Mouse (Mus musculus) cerebellum, adult 2 months (tissue): ENCODE results near the gene Tmem239. TPM values are rescaled to one million over a fixed set of nuclear protein-coding genes. Genes with fewer than 3 reads are reported as not detected.

Experiments used
- DNase-seq, 2 experiments: peaks; one replicate each; pipeline ENCODE4 v3.0.0; 2021
- H3K27ac ChIP-seq: fragments of 200-500 bp; 2 replicates; pipeline ENCODE4 v1.5.1; 2012; ENCODE audit warnings: low read length, control low read depth, inconsistent platforms; ENCODE audit not compliant: insufficient read depth
- H3K27me3 ChIP-seq: fragments of 200-500 bp; 2 replicates; pipeline ENCODE4 v1.6.1; 2012; ENCODE audit warnings: inconsistent platforms, mild to moderate bottlenecking, low read length, moderate library complexity; ENCODE audit not compliant: control insufficient read depth, insufficient read depth
- H3K4me1 ChIP-seq: fragments of 200-500 bp; 2 replicates; pipeline ENCODE4 v1.6.1; 2011; ENCODE audit warnings: low read length; ENCODE audit not compliant: control insufficient read depth, insufficient read depth
- H3K4me3 ChIP-seq: fragments of 200-500 bp; replicated peaks from 2 replicates; pipeline ENCODE3; 2011; ENCODE audit warnings: mild to moderate bottlenecking, low read depth, low read length, control low read depth; ENCODE audit not compliant: insufficient read depth
- CTCF ChIP-seq: fragments of 200-500 bp; IDR thresholded peaks from 2 replicates; pipeline ENCODE4 v1.5.1; 2011; ENCODE audit warnings: low read depth, mild to moderate bottlenecking, control low read depth, low read length, moderate library complexity, borderline replicate concordance; ENCODE audit not compliant: insufficient read depth
- POLR2A ChIP-seq: fragments of 200-500 bp; IDR thresholded peaks from 2 replicates; pipeline ENCODE4 v1.6.1; 2011; ENCODE audit warnings: low read length, control low read depth, borderline replicate concordance; ENCODE audit not compliant: insufficient read depth
- WGBS: fragments of 180-500 bp; shearing (Covaris S2); methylation state at CpG from one replicate; pipeline ENCODE4 v1.1.7; 2018; 5-methylcytosine and 5-hydroxymethylcytosine counted together
- polyA plus RNA-seq: library from polyadenylated mRNA; depleted of rRNA; stranded (reverse); fragments of >200 nt; gene quantifications from 2 replicates; pipeline ENCODE4 v1.2.3, GENCODE M21; 2012

Tmem239 gene
- polyA plus RNA-seq, 1 experiment: not detected

- no peak for TF ChIP-seq POLR2A
- TF ChIP-seq CTCF: no peak
- Histone ChIP-seq H3K4me3 (no peak overlapping the region), H3K27me3 (no peaks in the 10 kb centered on the region), H3K4me1 (peaks cover 3% of the 10 kb centered on the region; the same call in 1 of the 2 replicates), H3K27ac (no peak overlapping the region)
- DNase-seq: peak in 1 of 2 experiments; percentile 17
- 93% methylated on average over 26 of the region's 26 CpGs for WGBS
Observed at GRCm38 (mm10) chr2:130421781-130422620, 15.7 kb downstream of the Tmem239 start.

DNA sequence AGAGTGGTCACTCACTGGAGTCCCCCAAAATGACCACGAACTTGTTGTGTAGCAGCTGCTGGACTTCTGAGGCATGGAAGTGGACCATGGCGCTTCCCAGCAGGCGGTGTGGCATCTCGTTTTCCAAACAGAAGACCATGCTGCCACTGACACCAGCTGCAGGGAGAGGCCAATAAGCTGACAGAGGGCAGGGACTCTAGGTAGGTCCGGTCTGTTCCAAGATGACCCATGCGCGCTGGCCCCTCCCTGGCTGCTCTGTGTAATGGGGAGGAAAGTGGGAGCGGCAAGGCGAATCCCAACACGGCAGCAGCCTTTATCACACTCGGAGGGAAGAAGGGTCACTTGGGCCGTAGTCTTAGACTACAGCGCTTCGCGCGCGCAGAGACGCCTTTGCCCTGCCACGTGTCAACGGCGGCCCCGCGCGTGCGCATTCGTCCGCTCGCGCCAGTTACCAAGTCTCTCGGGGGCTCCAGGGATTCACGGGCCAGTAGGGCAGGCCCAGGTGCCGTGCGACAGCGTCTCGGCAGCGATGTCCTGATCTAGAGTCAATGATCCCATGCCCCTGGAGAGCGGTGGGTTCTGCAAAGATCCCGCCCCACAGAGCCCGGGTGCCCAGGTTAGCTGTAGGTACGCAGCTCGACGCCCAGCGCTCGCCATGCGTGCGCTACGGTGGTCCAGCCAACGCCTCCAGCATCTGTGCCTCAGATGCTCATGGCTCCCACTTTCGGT is 17.3 kb downstream of the Tmem239 start:
- TF ChIP-seq CTCF (no peak), POLR2A (no peak)
- H3K4me1 ChIP-seq: peaks cover 3% of the 10 kb centered on the region; the same call in 1 of the 2 replicates
- no peaks in the 10 kb centered on the region for H3K27me3 ChIP-seq
- WGBS: 10% methylated on average over 49 of the region's 49 CpGs
- H3K4me3 ChIP-seq: peak overlapping the region; percentile 78
- peak in 1 of 2 experiments; percentile 82 for DNase-seq
- H3K27ac ChIP-seq: peak overlapping the region; percentile 76

- Histone ChIP-seq H3K27me3 (no peaks in the 10 kb centered on the region), H3K4me1 (peaks cover 3% of the 10 kb centered on the region; the same call in 1 of the 2 replicates), H3K4me3 (peak within 1 kb of the TSS; percentile 78), H3K27ac (peak within 1 kb of the TSS; percentile 76)
- DNase-seq: peak; percentile 94 to 95
- peak; percentile 85 for TF ChIP-seq POLR2A
- TF ChIP-seq CTCF: peak; percentile 61
- WGBS: under 1% methylated on average over 58 of the region's 58 CpGs
Observed at GRCm38 (mm10) chr2:130424126-130424853, 18.0 kb downstream of the Tmem239 start, which contains the start of the genes Vps16 and Pced1a. Vps16 (plus strand) TSS chr2:130424339. Pced1a (minus strand) TSS chr2:130424701.

GRCm38 (mm10) chr2:130425112-130425511 is 18.8 kb downstream of the Tmem239 start:
- WGBS: 12% methylated on average over 5 of the region's 5 CpGs
- DNase-seq: peak in 1 of 2 experiments; percentile 31
- Histone ChIP-seq H3K4me1 (peaks cover 3% of the 10 kb centered on the region; the same call in 1 of the 2 replicates), H3K4me3 (peak overlapping the region; percentile 78), H3K27ac (no peak overlapping the region), H3K27me3 (no peaks in the 10 kb centered on the region)
- no peak for TF ChIP-seq CTCF
- TF ChIP-seq POLR2A: no peak

- TF ChIP-seq CTCF (no peak), POLR2A (no peak)
- WGBS: 42% methylated on average over 2 of the region's 2 CpGs
Observed at GRCm38 (mm10) chr2:130429851-130430250, 23.6 kb downstream of the Tmem239 start.

GRCm38 (mm10) chr2:130430484-130430883 is 24.2 kb downstream of the Tmem239 start:
- DNase-seq: no peak
- Histone ChIP-seq H3K4me1 (no peaks in the 10 kb centered on the region), H3K27ac (no peak overlapping the region), H3K4me3 (no peak overlapping the region), H3K27me3 (no peaks in the 10 kb centered on the region)
- WGBS: 73% methylated on average over 3 of the region's 3 CpGs
- TF ChIP-seq POLR2A: no peak
- TF ChIP-seq CTCF: no peak

More at GRCm38 (mm10) chr2:130429851-130430250, 23.6 kb downstream of the Tmem239 start:
- Histone ChIP-seq H3K27me3 (no peaks in the 10 kb centered on the region), H3K4me1 (no peaks in the 10 kb centered on the region), H3K4me3 (no peak overlapping the region), H3K27ac (no peak overlapping the region)
- DNase-seq: no peak

GRCm38 (mm10) chr2:130432157-130432556 is 25.9 kb downstream of the Tmem239 start:
- Histone ChIP-seq H3K4me1 (no peaks in the 10 kb centered on the region), H3K4me3 (no peak overlapping the region), H3K27ac (no peak overlapping the region), H3K27me3 (no peaks in the 10 kb centered on the region)
- no peak for TF ChIP-seq CTCF
- no peak for TF ChIP-seq POLR2A
- no peak for DNase-seq
- WGBS: 88% methylated on average over 3 of the region's 3 CpGs
